9 mouse cellular contexts compared by ENCODE assay signal in genomic region chr11:95686031-95686430, GRCm38 (mm10). TPM values are rescaled to one million over a fixed set of nuclear protein-coding genes. Genes with fewer than 3 reads are reported as not detected.
DNase-seq lines count a peak whose midpoint lies in the region; ATAC-seq lines count a peak whose summit lies in the region.
"Had no signal": no experiment of that assay in that cellular context is flagged by ENCODE, and none has a peak within 500 bp of the region (broad histone marks: within the 10 kb centered on the region; RNA-seq: fewer than 3 reads in every experiment).

No protein-coding gene starts in this region.

- no peak for ATAC-seq in midbrain, embryonic 16.5 days
- ATAC-seq in forebrain, embryonic 14.5 days, result peak; percentile 40; the same call in 1 of the 2 replicates
- ATAC-seq in hindbrain, embryonic 15.5 days (ENCODE audit: low FRiP score, low read depth), result peak; percentile 45; the same call in 1 of the 2 replicates

- peaks cover 18% of the 10 kb centered on the region for H3K36me3 ChIP-seq in midbrain, embryonic 10.5 days
- no peaks in the 10 kb centered on the region for H3K36me3 ChIP-seq in midbrain, embryonic 16.5 days (ENCODE audit: control insufficient read depth, insufficient read depth, low read length)
- peaks cover 10% of the 10 kb centered on the region; the same call in 1 of the 2 replicates for H3K36me3 ChIP-seq in forebrain, embryonic 14.5 days (ENCODE audit: control insufficient read depth, insufficient read depth, low read length)
- H3K36me3 ChIP-seq in hindbrain, embryonic 15.5 days, result 0 out of 2 replicates have a peak, but pooled peaks cover 8% of the 10 kb centered on the region

- peaks cover 4% of the 10 kb centered on the region; the same call in 1 of the 2 replicates for H3K4me1 ChIP-seq in midbrain, embryonic 10.5 days
- no peaks in the 10 kb centered on the region for H3K4me1 ChIP-seq in midbrain, embryonic 16.5 days (ENCODE audit: control insufficient read depth, insufficient read depth, low read length)
- no peaks in the 10 kb centered on the region for H3K4me1 ChIP-seq in forebrain, embryonic 14.5 days (ENCODE audit: control insufficient read depth, insufficient read depth, low read length)
- no peaks in the 10 kb centered on the region for H3K4me1 ChIP-seq in hindbrain, embryonic 15.5 days (replicated peaks)

- H3K27me3 ChIP-seq in midbrain, embryonic 10.5 days (ENCODE audit: low read depth, poor library complexity, severe bottlenecking), result no peaks in the 10 kb centered on the region
- H3K27me3 ChIP-seq in midbrain, embryonic 16.5 days (ENCODE audit: control insufficient read depth, insufficient read depth, low read depth, low read length), result no peaks in the 10 kb centered on the region
- H3K27me3 ChIP-seq in forebrain, embryonic 14.5 days (replicated peaks; ENCODE audit: control insufficient read depth, insufficient read depth, low read length), result no peaks in the 10 kb centered on the region
- H3K27me3 ChIP-seq in hindbrain, embryonic 15.5 days, result no peaks in the 10 kb centered on the region
- H3K27me3 ChIP-seq: embryonic facial prominence, embryonic 15.5 days had no signal

- no peaks in the 10 kb centered on the region for H3K9me3 ChIP-seq in midbrain, embryonic 10.5 days (replicated peaks)
- no peaks in the 10 kb centered on the region for H3K9me3 ChIP-seq in midbrain, embryonic 16.5 days (replicated peaks; ENCODE audit: control insufficient read depth, low read length, poor library complexity, severe bottlenecking)
- H3K9me3 ChIP-seq in forebrain, embryonic 14.5 days (replicated peaks; ENCODE audit: control insufficient read depth, low read length), result no peaks in the 10 kb centered on the region
- no peaks in the 10 kb centered on the region for H3K9me3 ChIP-seq in hindbrain, embryonic 15.5 days
- H3K9me3 ChIP-seq: embryonic facial prominence, embryonic 15.5 days had no signal

- no peak overlapping the region for H3K9ac ChIP-seq in midbrain, embryonic 16.5 days (ENCODE audit: low read depth, low read length)
- no peak overlapping the region for H3K9ac ChIP-seq in forebrain, embryonic 14.5 days (ENCODE audit: low read length)
- H3K9ac ChIP-seq in hindbrain, embryonic 15.5 days, result no peak overlapping the region
- H3K9ac ChIP-seq: embryonic facial prominence, embryonic 15.5 days had no signal

- H3K4me3 ChIP-seq in midbrain, embryonic 10.5 days, result no peak overlapping the region
- no peak overlapping the region for H3K4me3 ChIP-seq in midbrain, embryonic 16.5 days (ENCODE audit: low read depth, low read length)
- no peak overlapping the region for H3K4me3 ChIP-seq in forebrain, embryonic 14.5 days (ENCODE audit: low read depth, low read length)
- H3K4me3 ChIP-seq in hindbrain, embryonic 15.5 days, result no peak overlapping the region
- H3K4me3 ChIP-seq: embryonic facial prominence, embryonic 15.5 days had no signal

- peak; percentile 73 for DNase-seq in midbrain, embryonic 10.5 days (ENCODE audit: low spot score)
- DNase-seq in c-Kit-positive CD71-positive TER-119-negative erythroid progenitor cells, embryonic 14.5 days (ENCODE audit: low read depth), result peak; percentile 70
- DNase-seq in forebrain, embryonic 14.5 days (ENCODE audit: low spot score), result peak; percentile 88
- DNase-seq in left cerebral cortex, adult 11 months (ENCODE audit: low spot score), result peak; percentile 74
- peak; percentile 76 for DNase-seq in mesoderm, embryonic 11.5 days (ENCODE audit: low read depth, low spot score)
- peak; percentile 62 to 73 for DNase-seq in spleen, postnatal 36 days (ENCODE audit: low spot score in 2 of 2)

- no peak overlapping the region for H3K27ac ChIP-seq in midbrain, embryonic 10.5 days (replicated peaks)
- no peak overlapping the region for H3K27ac ChIP-seq in midbrain, embryonic 16.5 days (ENCODE audit: low read length)
- no peak overlapping the region for H3K27ac ChIP-seq in forebrain, embryonic 14.5 days (ENCODE audit: low read depth, low read length)
- no peak overlapping the region for H3K27ac ChIP-seq in hindbrain, embryonic 15.5 days (replicated peaks)
- H3K27ac ChIP-seq: embryonic facial prominence, embryonic 15.5 days had no signal

- WGBS in midbrain, embryonic 10.5 days, result 5% methylated on average over 4 of the region's 4 CpGs
- 5% methylated on average over 4 of the region's 4 CpGs for WGBS in midbrain, embryonic 16.5 days
- WGBS in forebrain, embryonic 14.5 days, result 4% methylated on average over 4 of the region's 4 CpGs
- WGBS in hindbrain, embryonic 15.5 days, result 5% methylated on average over 4 of the region's 4 CpGs

- H3K4me2 ChIP-seq in midbrain, embryonic 16.5 days (ENCODE audit: low read length), result no peak overlapping the region
- H3K4me2 ChIP-seq in forebrain, embryonic 14.5 days (ENCODE audit: low read length), result no peak overlapping the region
- no peak overlapping the region for H3K4me2 ChIP-seq in hindbrain, embryonic 15.5 days
- H3K4me2 ChIP-seq: embryonic facial prominence, embryonic 15.5 days had no signal

RNA-seq across cellular contexts. Expression of gene Phb, which starts 19.3 kb away (rescaled TPM):
- 227 and 251 TPM in 2 replicates for polyA plus RNA-seq in midbrain, embryonic 10.5 days (2016; fragmentation: Nextera tagmentation; extraction: Ambion mirVana)
- 195 and 197 TPM in 2 replicates for polyA plus RNA-seq in midbrain, embryonic 16.5 days (2015; fragmentation: Nextera tagmentation; extraction: Ambion mirVana)
- 215 and 222 TPM in 2 replicates for polyA plus RNA-seq in forebrain, embryonic 14.5 days (2014; fragmentation: Nextera tagmentation; extraction: Ambion mirVana)
- polyA plus RNA-seq in hindbrain, embryonic 15.5 days (2015; fragmentation: Nextera tagmentation; extraction: Ambion mirVana), result 182 and 187 TPM in 2 replicates

RNA-seq across cellular contexts. Expression of gene Zfp652, which starts 26.4 kb away (rescaled TPM):
- 13.7 and 17.8 TPM in 2 replicates for polyA plus RNA-seq in midbrain, embryonic 10.5 days (2016; fragmentation: Nextera tagmentation; extraction: Ambion mirVana)
- 21.1 and 26.3 TPM in 2 replicates for polyA plus RNA-seq in midbrain, embryonic 16.5 days (2015; fragmentation: Nextera tagmentation; extraction: Ambion mirVana)
- 11.7 and 13.2 TPM in 2 replicates for polyA plus RNA-seq in forebrain, embryonic 14.5 days (2014; fragmentation: Nextera tagmentation; extraction: Ambion mirVana)
- 24.0 and 26.1 TPM in 2 replicates for polyA plus RNA-seq in hindbrain, embryonic 15.5 days (2015; fragmentation: Nextera tagmentation; extraction: Ambion mirVana)

RNA-seq across cellular contexts. Expression of gene B130006D01Rik, which starts 37.4 kb away (rescaled TPM):
- polyA plus RNA-seq in midbrain, embryonic 10.5 days (2016; fragmentation: Nextera tagmentation; extraction: Ambion mirVana), result 0.93 and 1.4 TPM in 2 replicates
- 1.3 and 1.4 TPM in 2 replicates for polyA plus RNA-seq in midbrain, embryonic 16.5 days (2015; fragmentation: Nextera tagmentation; extraction: Ambion mirVana)
- polyA plus RNA-seq in forebrain, embryonic 14.5 days (2014; fragmentation: Nextera tagmentation; extraction: Ambion mirVana), result 0.43 and 0.95 TPM in 2 replicates
- 1.1 and 1.2 TPM in 2 replicates for polyA plus RNA-seq in hindbrain, embryonic 15.5 days (2015; fragmentation: Nextera tagmentation; extraction: Ambion mirVana)
